10 mouse cellular contexts compared by ENCODE assay signal in the genomic region with DNA sequence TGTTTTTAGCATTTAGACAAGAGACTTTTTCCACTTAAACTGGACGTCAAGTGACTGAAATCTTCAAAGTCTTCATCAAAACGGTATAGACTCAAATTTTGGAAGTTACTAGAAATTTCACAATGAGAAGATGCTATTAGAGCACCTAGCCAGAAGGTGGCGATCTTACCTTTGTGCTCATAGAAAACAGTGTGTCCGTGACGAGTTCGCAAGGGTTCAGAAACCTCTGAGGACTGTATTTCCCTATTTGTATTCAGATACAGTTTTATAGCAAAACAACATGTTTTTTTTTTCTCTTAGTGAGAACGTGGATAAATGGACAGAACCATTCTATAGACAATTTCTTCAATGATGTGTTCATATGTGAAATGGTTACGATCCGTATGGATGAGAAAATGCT. TPM values are rescaled to one million over a fixed set of nuclear protein-coding genes. Genes with fewer than 3 reads are reported as not detected.
A peak's percentile ranks its signal among the peaks of the same experiment; 100 is the strongest.
DNase-seq lines count a peak whose midpoint lies in the region; ATAC-seq and TF ChIP-seq lines count a peak whose summit lies in the region.
"Had no signal": no experiment of that assay in that cellular context is flagged by ENCODE, and none has a peak within 500 bp of the region (broad histone marks: within the 10 kb centered on the region; RNA-seq: fewer than 3 reads in every experiment).

No protein-coding gene starts in this region.

- peak in 1 of 2 experiments; percentile 9 for DNase-seq in heart, adult 2 months
- peak; percentile 39 for DNase-seq in thymus, postnatal 14 days
- DNase-seq in thymus, adult 18-20 months, result no peak
- peak; percentile 71 to 78 for DNase-seq in cerebellum, postnatal 10 days
- peak; percentile 48 for DNase-seq in lung, postnatal 14 days
- peak; percentile 13 to 14 for DNase-seq in urinary bladder, postnatal 36 days (ENCODE audit: low spot score in 2 of 2)

- ATAC-seq in heart, embryonic 11.5 days (replicated peaks; ENCODE audit: insufficient number of reproducible peaks, low FRiP score, low TSS enrichment), result no peak
- peak; percentile 77 for ATAC-seq in inflammation-experienced regulatory T-cells, adult 6 months

- TF ChIP-seq CTCF in heart, adult 2 months (IDR thresholded peaks at IDR 0.05), result peak; percentile 92

- no peaks in the 10 kb centered on the region for H3K9me3 ChIP-seq in heart, embryonic 11.5 days (replicated peaks; ENCODE audit: control insufficient read depth, low read length)
- H3K9me3 ChIP-seq: limb, embryonic 12.5 days; stomach, embryonic 15.5 days had no signal

- no peaks in the 10 kb centered on the region for H3K36me3 ChIP-seq in heart, adult 2 months (ENCODE audit: control insufficient read depth, insufficient read depth, low read length)
- H3K36me3 ChIP-seq in heart, embryonic 11.5 days (ENCODE audit: control insufficient read depth, insufficient read depth, low read length), result no peaks in the 10 kb centered on the region
- H3K36me3 ChIP-seq: limb, embryonic 12.5 days; stomach, embryonic 15.5 days had no signal

- 22% methylated on average over 9 of the region's 9 CpGs for WGBS in heart, adult 2 months
- WGBS in heart, embryonic 11.5 days (ENCODE audit: insufficient replicate concordance), result 41% methylated on average over 9 of the region's 9 CpGs

- no peak overlapping the region for H3K4me2 ChIP-seq in heart, embryonic 11.5 days
- H3K4me2 ChIP-seq: limb, embryonic 12.5 days; stomach, embryonic 15.5 days had no signal

- intact Hi-C loops in heart, adult 2 months (cut with DNase I), result loop anchor here (10.0 kb wide), 2 partner anchors 88 to 808 kb away; no protein-coding TSS in a partner anchor

- no peak for TF ChIP-seq POLR2A in heart, adult 2 months (IDR thresholded peaks at IDR 0.05; ENCODE audit: insufficient read depth, low read depth, low read length)

- H3K27me3 ChIP-seq in heart, adult 2 months (ENCODE audit: control insufficient read depth, insufficient read depth, low read length), result no peaks in the 10 kb centered on the region
- H3K27me3 ChIP-seq in heart, embryonic 11.5 days (ENCODE audit: control insufficient read depth, insufficient read depth, low read length), result no peaks in the 10 kb centered on the region
- H3K27me3 ChIP-seq: stomach, embryonic 15.5 days had no signal

- no peaks in the 10 kb centered on the region for H3K79me2 ChIP-seq in heart, adult 2 months (replicated peaks; ENCODE audit: control insufficient read depth, insufficient read depth, low read length)

- TF ChIP-seq EP300 in heart, adult 2 months (IDR thresholded peaks at IDR 0.05; ENCODE audit: insufficient read depth, low read depth, low read length), result no peak

- no peaks in the 10 kb centered on the region; the same call in 1 of the 2 replicates for H3K4me1 ChIP-seq in heart, adult 2 months (ENCODE audit: control insufficient read depth, insufficient read depth, low read length)
- no peaks in the 10 kb centered on the region for H3K4me1 ChIP-seq in heart, embryonic 11.5 days (ENCODE audit: control insufficient read depth, insufficient read depth, low read length)

- peak overlapping the region; percentile 1; the same call in 1 of the 2 replicates for H3K27ac ChIP-seq in heart, adult 2 months
- no peak overlapping the region for H3K27ac ChIP-seq in heart, embryonic 11.5 days (ENCODE audit: low read depth, low read length)
- H3K27ac ChIP-seq: limb, embryonic 12.5 days; stomach, embryonic 15.5 days had no signal

- no peak overlapping the region for H3K9ac ChIP-seq in heart, adult 2 months (ENCODE audit: low read depth, low read length)
- H3K9ac ChIP-seq in heart, embryonic 11.5 days (ENCODE audit: low read depth, low read length), result no peak overlapping the region
- H3K9ac ChIP-seq: limb, embryonic 12.5 days; stomach, embryonic 15.5 days had no signal

- 0 out of 2 replicates have a peak overlapping the region, but pooled peaks have one; percentile 3 for H3K4me3 ChIP-seq in heart, adult 2 months
- no peak overlapping the region for H3K4me3 ChIP-seq in heart, embryonic 11.5 days (ENCODE audit: low read depth, low read length)
- H3K4me3 ChIP-seq: limb, embryonic 12.5 days; stomach, embryonic 15.5 days had no signal

RNA-seq across cellular contexts. Expression of a gene that starts 37.3 kb away (rescaled TPM):
- total RNA-seq in heart, adult 2 months (2021), result not detected
- polyA plus RNA-seq in heart, adult 2 months (2012; rRNA removed), result not detected in 2 replicates
- polyA plus RNA-seq in heart, embryonic 11.5 days (2014; fragmentation: Nextera tagmentation; extraction: Ambion mirVana), result not detected in 2 replicates
- not detected for polyA plus RNA-seq in inflammation-experienced regulatory T-cells, adult 6 months (2017; shearing (Covaris generic))
- polyA plus RNA-seq: limb, embryonic 12.5 days; stomach, embryonic 15.5 days had no signal

Comparison
In these comparisons a context has a peak if more than half of its experiments do, and no peak if none do; other contexts are left out.
1. DNase-seq: peak in thymus, postnatal 14 days (single experiment), cerebellum, postnatal 10 days (2 of 2), lung, postnatal 14 days (single experiment) and urinary bladder, postnatal 36 days (2 of 2); none in thymus, adult 18-20 months (0 of 2).